Mouse (Mus musculus) liver, adult 2 months (tissue): Measurements from ENCODE around the gene Fam241a. TPM values are rescaled to one million over a fixed set of nuclear protein-coding genes. Genes with fewer than 3 reads are reported as not detected.

Source experiments
- DNase-seq: peaks from one replicate; pipeline ENCODE4 v3.0.0-alpha.2; 2011; ENCODE audit warnings: low read depth, low spot score; ENCODE audit errors: extremely low read depth
- H3K27ac ChIP-seq: fragments of 200-500 bp; replicated peaks from 2 replicates; pipeline ENCODE4 v1.5.1; 2012; ENCODE audit warnings: low read depth, mild to moderate bottlenecking, control low read depth, inconsistent platforms, low read length; ENCODE audit not compliant: insufficient read depth
- H3K27me3 ChIP-seq: fragments of 200-500 bp; 2 replicates; pipeline ENCODE4 v1.6.1; 2012; ENCODE audit warnings: mild to moderate bottlenecking, moderate library complexity, low read length, inconsistent platforms; ENCODE audit not compliant: control insufficient read depth, insufficient read depth
- H3K36me3 ChIP-seq: fragments of 200-500 bp; 2 replicates; pipeline ENCODE4 v1.6.1; 2012; ENCODE audit warnings: low read length, inconsistent platforms; ENCODE audit not compliant: control insufficient read depth, insufficient read depth
- H3K4me1 ChIP-seq: fragments of 200-500 bp; 2 replicates; pipeline ENCODE4 v1.6.1; 2011; ENCODE audit warnings: low read length; ENCODE audit not compliant: control insufficient read depth, insufficient read depth
- H3K4me3 ChIP-seq: fragments of 200-500 bp; 2 replicates; pipeline ENCODE4 v1.5.1; 2011; ENCODE audit warnings: low read depth, mild to moderate bottlenecking, control low read depth, low read length, moderate library complexity; ENCODE audit not compliant: insufficient read depth
- H3K79me2 ChIP-seq: fragments of 200-500 bp; 2 replicates; pipeline ENCODE4 v1.6.1; 2012; ENCODE audit warnings: inconsistent platforms, mild to moderate bottlenecking, low read length, moderate library complexity; ENCODE audit not compliant: control insufficient read depth, insufficient read depth
- H3K9ac ChIP-seq: fragments of 200-500 bp; 2 replicates; pipeline ENCODE4 v1.6.1; 2012; ENCODE audit warnings: low read depth, mild to moderate bottlenecking, control low read depth, inconsistent platforms, low read length
- CTCF ChIP-seq: fragments of 200-500 bp; IDR thresholded peaks from 2 replicates; pipeline ENCODE4 v1.5.1; 2011; ENCODE audit warnings: low read depth, low read length, control low read depth
- POLR2A ChIP-seq: fragments of 200-500 bp; IDR thresholded peaks from 2 replicates; pipeline ENCODE4 v1.6.1; 2011; ENCODE audit warnings: low read length, control low read depth; ENCODE audit not compliant: insufficient read depth; ENCODE audit errors: extremely low read depth
- WGBS: fragments of 180-500 bp; shearing (Covaris S2); methylation state at CpG from one replicate; pipeline ENCODE4 v1.1.7; 2018; 5-methylcytosine and 5-hydroxymethylcytosine counted together
- polyA plus RNA-seq: library from polyadenylated mRNA; depleted of rRNA; stranded (reverse); fragments of >200 nt; gene quantifications from 2 replicates; pipeline ENCODE4 v1.2.3, GENCODE M21; 2012
- total RNA-seq: library from RNA; depleted of rRNA; stranded (reverse); fragments of >200 nt; gene quantifications from 2 replicates; pipeline ENCODE4 v1.2.3, GENCODE M21; 2014

Fam241a gene
- total and polyA plus RNA-seq, 2 experiments, result 1.1 to 3.2 TPM

DNA sequence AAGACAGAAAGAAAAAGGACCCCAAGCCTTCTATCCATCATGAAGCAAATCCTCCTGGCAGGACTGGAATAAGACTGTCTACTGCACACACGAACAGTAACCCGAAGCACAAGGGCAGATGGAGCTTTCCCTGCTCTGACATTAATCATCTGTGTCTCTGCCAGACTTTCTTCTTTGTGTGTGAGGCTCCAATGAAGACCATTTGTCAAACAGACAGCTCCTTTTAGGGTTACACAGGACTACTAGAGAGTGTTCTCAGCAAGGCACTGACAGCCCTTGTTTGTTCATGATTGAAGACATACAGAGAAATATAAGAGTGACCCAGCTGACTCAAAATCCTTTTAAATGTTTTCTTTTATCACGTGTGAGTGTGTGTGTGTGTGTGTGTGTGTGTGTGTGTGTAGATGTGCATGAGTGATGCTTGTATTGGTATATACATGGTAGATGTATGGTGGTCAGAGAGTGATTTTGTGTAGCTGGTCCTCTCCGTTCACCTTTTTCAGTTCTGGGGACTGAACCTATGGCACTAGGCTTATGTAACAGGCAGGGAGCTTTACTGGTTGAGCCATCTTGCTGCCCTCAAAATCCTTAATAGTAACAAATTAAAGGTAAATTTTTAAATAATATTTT lies 21.8 kb downstream of the Fam241a start:
- no peak for DNase-seq
- H3K4me3 ChIP-seq, result no peak overlapping the region
- no peaks in the 10 kb centered on the region for H3K27me3 ChIP-seq
- WGBS, result 85% methylated on average over 4 of the region's 4 CpGs
- H3K9ac ChIP-seq, result no peak overlapping the region
- H3K79me2 ChIP-seq, result no peaks in the 10 kb centered on the region
- TF ChIP-seq POLR2A (no peak), CTCF (no peak)
- no peaks in the 10 kb centered on the region for H3K4me1 ChIP-seq
- peaks cover 4% of the 10 kb centered on the region; the same call in 1 of the 2 replicates for H3K36me3 ChIP-seq
- no peak overlapping the region for H3K27ac ChIP-seq

GRCm38 (mm10) chr3:127871575-127871974 lies 24.5 kb downstream of the Fam241a start:
- H3K27me3 ChIP-seq, result no peaks in the 10 kb centered on the region
- WGBS, result 82% methylated on average over 9 of the region's 9 CpGs
- DNase-seq, result no peak
- H3K9ac ChIP-seq, result no peak overlapping the region
- H3K4me3 ChIP-seq, result no peak overlapping the region
- no peaks in the 10 kb centered on the region for H3K4me1 ChIP-seq
- H3K27ac ChIP-seq, result no peak overlapping the region
- no peak for TF ChIP-seq CTCF
- no peak for TF ChIP-seq POLR2A
- peaks cover 4% of the 10 kb centered on the region; the same call in 1 of the 2 replicates for H3K36me3 ChIP-seq
- no peaks in the 10 kb centered on the region for H3K79me2 ChIP-seq

GRCm38 (mm10) chr3:127868880-127869279 lies 27.2 kb downstream of the Fam241a start:
- H3K9ac ChIP-seq, result no peak overlapping the region
- no peaks in the 10 kb centered on the region for H3K79me2 ChIP-seq
- WGBS, result 85% methylated on average over 5 of the region's 5 CpGs
- no peaks in the 10 kb centered on the region for H3K27me3 ChIP-seq
- DNase-seq, result no peak
- H3K4me1 ChIP-seq, result no peaks in the 10 kb centered on the region
- no peak overlapping the region for H3K27ac ChIP-seq
- H3K4me3 ChIP-seq, result no peak overlapping the region
- no peak for TF ChIP-seq CTCF
- TF ChIP-seq POLR2A, result no peak
- H3K36me3 ChIP-seq, result peaks cover 4% of the 10 kb centered on the region; the same call in 1 of the 2 replicates

GRCm38 (mm10) chr3:127868046-127868758 lies 27.9 kb downstream of the Fam241a start:
- no peak for DNase-seq
- WGBS, result 93% methylated on average over 9 of the region's 9 CpGs
- no peak for TF ChIP-seq POLR2A
- no peak for TF ChIP-seq CTCF
- no peak overlapping the region for H3K9ac ChIP-seq
- no peak overlapping the region for H3K4me3 ChIP-seq
- H3K27ac ChIP-seq, result no peak overlapping the region
- peaks cover 4% of the 10 kb centered on the region; the same call in 1 of the 2 replicates for H3K36me3 ChIP-seq
- no peaks in the 10 kb centered on the region for H3K4me1 ChIP-seq
- no peaks in the 10 kb centered on the region for H3K27me3 ChIP-seq
- H3K79me2 ChIP-seq, result no peaks in the 10 kb centered on the region

GRCm38 (mm10) chr3:127864242-127864641 lies 31.9 kb downstream of the Fam241a start:
- Histone ChIP-seq H3K27ac (no peak overlapping the region), H3K9ac (no peak overlapping the region), H3K36me3 (no peaks in the 10 kb centered on the region), H3K27me3 (no peaks in the 10 kb centered on the region), H3K4me3 (no peak overlapping the region), H3K79me2 (no peaks in the 10 kb centered on the region), H3K4me1 (no peaks in the 10 kb centered on the region)
- peak; percentile 19 for DNase-seq
- 48% methylated on average over 2 of the region's 2 CpGs for WGBS
- TF ChIP-seq CTCF, result no peak
- TF ChIP-seq POLR2A, result no peak

DNA sequence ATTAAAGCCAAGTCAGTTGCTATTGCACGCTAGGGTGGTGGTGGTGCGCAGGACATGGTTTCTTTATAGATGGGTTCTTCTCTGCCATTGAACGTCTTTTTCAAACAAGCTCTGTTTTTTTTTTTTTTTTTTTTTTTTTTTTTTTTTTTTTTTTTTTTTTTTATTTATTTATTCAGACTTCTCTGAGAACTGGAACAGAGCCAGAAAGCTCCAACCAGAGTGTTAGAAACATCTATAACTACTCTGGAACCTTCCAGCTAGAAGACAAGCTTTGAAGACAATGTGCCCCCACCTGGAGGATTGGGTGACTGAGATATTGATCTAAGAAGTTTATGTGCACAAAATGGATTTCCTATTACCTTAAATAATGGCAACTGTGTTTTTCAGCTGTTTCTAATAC lies 32.6 kb downstream of the Fam241a start:
- no peak overlapping the region for H3K27ac ChIP-seq
- 66% methylated on average over 3 of the region's 3 CpGs for WGBS

More for the DNA sequence above, 32.6 kb downstream of the Fam241a start:
- DNase-seq, result peak; percentile 20
- no peak for TF ChIP-seq POLR2A
- TF ChIP-seq CTCF, result no peak
- Histone ChIP-seq H3K27me3 (no peaks in the 10 kb centered on the region), H3K79me2 (no peaks in the 10 kb centered on the region), H3K4me1 (no peaks in the 10 kb centered on the region), H3K9ac (no peak overlapping the region), H3K36me3 (no peaks in the 10 kb centered on the region), H3K4me3 (no peak overlapping the region)
